Mouse (Mus musculus) liver, postnatal 0 days (tissue): ENCODE measurements around the gene Hibch. TPM values are rescaled to one million over a fixed set of nuclear protein-coding genes. Genes with fewer than 3 reads are reported as not detected.

Experiments
- ATAC-seq: fragments of 200-750 bp; cut with Nextera tagmentation; 2 replicates; pipeline ENCODE4 v1.8.0; 2017; ENCODE audit warnings: mild to moderate bottlenecking, moderate library complexity
- DNase-seq: peaks from one replicate; pipeline ENCODE4 v3.0.0-alpha.2; 2016
- H3K27ac ChIP-seq: fragments of 300-500 bp; sonication (generic); 2 replicates; pipeline ENCODE4 v1.5.1; 2014; ENCODE audit warnings: antibody characterized with exemption, moderate library complexity, mild to moderate bottlenecking, low read depth
- H3K27me3 ChIP-seq: fragments of 300-500 bp; sonication (generic); 2 replicates; pipeline ENCODE4 v1.6.1; 2014; ENCODE audit warnings: low read length, control low read depth, mixed read lengths; ENCODE audit not compliant: insufficient read depth
- H3K36me3 ChIP-seq: fragments of 300-500 bp; sonication (generic); replicated peaks from 2 replicates; pipeline ENCODE4 v1.6.1; 2014; ENCODE audit warnings: mild to moderate bottlenecking, control low read depth, low read length, moderate library complexity, mixed read lengths; ENCODE audit not compliant: insufficient read depth
- H3K4me1 ChIP-seq: fragments of 300-500 bp; sonication (generic); 2 replicates; pipeline ENCODE4 v1.6.1; 2014; ENCODE audit warnings: antibody characterized with exemption, mild to moderate bottlenecking, control low read depth; ENCODE audit not compliant: insufficient read depth
- H3K4me2 ChIP-seq: fragments of 300-500 bp; sonication (generic); 2 replicates; pipeline ENCODE4 v1.6.1; 2014; ENCODE audit warnings: low read depth, mild to moderate bottlenecking, low read length, moderate library complexity, mixed read lengths
- H3K4me3 ChIP-seq: fragments of 300-500 bp; sonication (generic); 2 replicates; pipeline ENCODE4 v1.5.1; 2014; ENCODE audit warnings: low read depth, low read length
- H3K9ac ChIP-seq: fragments of 300-500 bp; sonication (generic); replicated peaks from 2 replicates; pipeline ENCODE4 v1.6.1; 2014; ENCODE audit warnings: mild to moderate bottlenecking, moderate library complexity
- H3K9me3 ChIP-seq: fragments of 300-500 bp; sonication (generic); 2 replicates; pipeline ENCODE4 v1.6.1; 2016; ENCODE audit warnings: mild to moderate bottlenecking, control low read depth, low read length, mixed read lengths
- CTCF ChIP-seq: sonication (generic); IDR thresholded peaks from 2 replicates; pipeline ENCODE4 v1.5.1; 2016; ENCODE audit warnings: antibody characterized with exemption, low read depth
- EP300 ChIP-seq: IDR thresholded peaks from 2 replicates; pipeline ENCODE4 v1.6.1; 2016; ENCODE audit warnings: antibody characterized with exemption, low read depth, mild to moderate bottlenecking
- WGBS: fragments of 180-500 bp; shearing (Covaris S2); extraction: QIAGEN DNeasy Blood & Tissue Kit; methylation state at CpG from one replicate; pipeline ENCODE4 v1.1.7; 2014; ENCODE audit not compliant: insufficient replicate concordance; 5-methylcytosine and 5-hydroxymethylcytosine counted together
- polyA plus RNA-seq: library from polyadenylated mRNA; unstranded; fragments of >200 nt; fragmentation: Nextera tagmentation; extraction: Ambion mirVana; gene quantifications from 2 replicates; pipeline ENCODE4 v1.2.1, GENCODE M21; 2015

Gene Hibch
- polyA plus RNA-seq, 1 experiment from 2014 or later = 30.1 TPM

DNA sequence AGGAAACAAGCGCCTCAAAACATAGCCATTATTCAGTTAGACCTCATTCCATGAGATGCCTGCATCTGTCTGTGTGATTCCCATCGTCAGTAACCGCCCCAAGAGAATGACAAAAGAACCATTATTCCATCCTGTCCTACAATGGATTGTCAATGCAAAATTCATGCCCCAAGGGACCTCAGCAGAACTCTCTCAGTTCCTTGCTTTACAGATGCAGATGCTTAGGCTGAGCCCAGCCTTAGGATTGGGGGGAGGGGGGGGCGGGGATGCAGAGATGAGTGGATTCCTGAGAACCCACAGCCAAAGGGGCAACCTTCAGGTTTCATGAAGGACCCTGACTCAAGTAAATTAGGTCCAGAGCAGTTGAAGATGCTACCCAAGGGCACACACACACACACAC, 108.8 kb downstream of the Hibch start:
- TF ChIP-seq CTCF = no peak
- no peak for TF ChIP-seq EP300
- no peak overlapping the region for H3K4me3 ChIP-seq
- no peaks in the 10 kb centered on the region for H3K27me3 ChIP-seq
- H3K4me2 ChIP-seq = peak overlapping the region; percentile 88
- DNase-seq = no peak
- no peaks in the 10 kb centered on the region for H3K36me3 ChIP-seq
- no peak overlapping the region for H3K9ac ChIP-seq
- H3K27ac ChIP-seq = no peak overlapping the region
- no peaks in the 10 kb centered on the region for H3K9me3 ChIP-seq
- peaks cover 13% of the 10 kb centered on the region for H3K4me1 ChIP-seq
- 46% methylated on average over 4 of the region's 4 CpGs for WGBS
- no peak for ATAC-seq

DNA sequence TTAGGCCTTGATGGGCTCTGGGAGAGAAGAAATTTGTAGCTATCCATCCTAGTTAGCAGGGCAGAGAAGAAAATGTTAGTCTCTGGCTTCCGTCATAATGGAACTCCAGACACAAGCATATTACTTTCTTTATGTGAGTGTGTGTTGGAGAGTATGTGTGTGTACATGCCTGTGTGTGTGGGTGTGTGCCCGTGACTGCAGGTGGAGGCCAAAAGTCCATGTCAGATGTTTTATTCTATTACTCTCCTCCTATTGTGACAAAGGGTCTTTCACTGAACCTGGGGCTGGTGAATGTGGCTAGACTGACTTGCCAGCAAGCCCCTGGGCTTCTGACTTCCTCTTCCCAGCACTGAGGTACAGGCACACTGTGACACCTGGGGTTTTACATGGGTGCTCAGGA, 109.7 kb downstream of the Hibch start:
- WGBS = 56% methylated on average over 2 of the region's 2 CpGs
- H3K4me2 ChIP-seq = no peak overlapping the region
- H3K27ac ChIP-seq = no peak overlapping the region
- DNase-seq = no peak
- H3K36me3 ChIP-seq = no peaks in the 10 kb centered on the region
- H3K9ac ChIP-seq = no peak overlapping the region
- H3K4me1 ChIP-seq = peaks cover 13% of the 10 kb centered on the region
- ATAC-seq = no peak
- H3K9me3 ChIP-seq = no peaks in the 10 kb centered on the region
- H3K4me3 ChIP-seq = no peak overlapping the region
- TF ChIP-seq CTCF (no peak), EP300 (no peak)
- no peaks in the 10 kb centered on the region for H3K27me3 ChIP-seq

DNA sequence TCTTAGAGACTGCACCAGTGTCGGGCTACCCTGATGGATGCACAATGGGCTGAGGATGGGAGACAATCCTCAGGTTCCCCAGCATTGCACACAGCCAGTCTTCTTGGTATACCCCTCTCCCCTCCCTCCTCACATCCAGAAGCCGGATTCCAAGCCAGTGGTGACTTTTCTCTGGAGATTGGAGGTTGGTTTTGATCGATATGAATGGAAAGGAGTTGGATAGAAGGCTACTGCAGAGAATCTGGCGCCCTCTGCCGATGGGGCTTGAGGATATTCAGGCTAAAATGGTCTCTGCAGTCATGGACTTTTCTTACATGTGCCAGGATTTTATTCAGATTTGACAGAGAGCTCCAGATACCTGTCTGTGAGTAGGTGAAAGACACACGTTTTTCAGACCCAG, 110.4 kb downstream of the Hibch start:
- H3K9ac ChIP-seq = no peak overlapping the region
- H3K4me1 ChIP-seq = peaks cover 13% of the 10 kb centered on the region
- H3K9me3 ChIP-seq = no peaks in the 10 kb centered on the region
- H3K4me2 ChIP-seq = no peak overlapping the region
- H3K36me3 ChIP-seq = no peaks in the 10 kb centered on the region
- ATAC-seq = no peak
- no peaks in the 10 kb centered on the region for H3K27me3 ChIP-seq
- no peak overlapping the region for H3K4me3 ChIP-seq
- peak; percentile 69 for DNase-seq
- WGBS = 24% methylated on average over 6 of the region's 6 CpGs
- no peak overlapping the region for H3K27ac ChIP-seq
- peak; percentile 75 for TF ChIP-seq CTCF
- no peak for TF ChIP-seq EP300

DNA sequence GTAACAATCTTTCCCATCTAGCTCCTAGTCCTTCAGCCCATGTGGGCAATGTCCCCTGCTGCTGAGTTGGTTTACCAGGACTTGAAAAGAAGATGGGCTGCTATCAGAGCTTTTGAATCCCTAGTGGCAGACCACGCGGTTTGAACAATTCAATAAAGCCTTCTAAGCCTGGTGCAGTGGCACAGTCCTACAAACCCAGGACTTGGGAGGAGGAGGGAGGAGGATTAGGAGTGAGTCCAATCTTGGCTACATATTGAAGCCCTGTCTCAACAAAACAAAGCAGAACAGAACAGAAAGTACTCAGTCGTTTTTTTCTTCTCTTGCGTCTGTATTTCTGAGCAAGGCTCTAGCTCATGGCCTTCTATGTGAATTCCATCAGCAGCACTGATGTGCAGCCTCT, 112.0 kb downstream of the Hibch start:
- H3K4me3 ChIP-seq = no peak overlapping the region
- H3K9ac ChIP-seq = no peak overlapping the region
- no peak for TF ChIP-seq EP300
- TF ChIP-seq CTCF = no peak
- DNase-seq (no peak), ATAC-seq (no peak)
- no peaks in the 10 kb centered on the region for H3K9me3 ChIP-seq
- no peak overlapping the region for H3K4me2 ChIP-seq
- H3K27ac ChIP-seq = no peak overlapping the region
- no peaks in the 10 kb centered on the region for H3K36me3 ChIP-seq
- peaks cover 13% of the 10 kb centered on the region for H3K4me1 ChIP-seq
- 65% methylated on average over 4 of the region's 4 CpGs for WGBS
- H3K27me3 ChIP-seq = no peaks in the 10 kb centered on the region

DNA sequence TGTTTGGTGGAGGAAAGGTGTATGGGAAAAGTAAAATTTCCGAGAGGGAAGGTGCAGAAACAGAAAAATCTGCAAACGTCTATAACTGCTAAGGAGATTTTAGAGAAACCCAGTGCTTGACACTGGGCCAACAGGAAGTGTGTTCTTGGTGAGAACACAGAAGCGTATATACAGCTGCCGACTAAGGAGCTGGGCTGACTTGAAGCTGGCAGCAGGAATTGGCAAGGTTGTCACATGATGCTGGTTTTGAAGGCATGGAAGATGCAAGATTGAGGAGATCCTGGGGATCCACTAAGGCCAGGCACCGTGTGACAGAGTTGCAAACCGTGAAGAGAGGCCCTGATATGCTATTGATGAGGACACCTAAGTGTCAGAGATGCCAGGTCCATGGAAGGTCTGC, 115.5 kb downstream of the Hibch start:
- H3K9ac ChIP-seq = no peak overlapping the region
- no peaks in the 10 kb centered on the region for H3K9me3 ChIP-seq
- 45% methylated on average over 6 of the region's 6 CpGs for WGBS
- no peak overlapping the region for H3K4me2 ChIP-seq
- no peaks in the 10 kb centered on the region for H3K36me3 ChIP-seq
- DNase-seq (no peak), ATAC-seq (no peak)
- no peaks in the 10 kb centered on the region; the same call in 1 of the 2 replicates for H3K4me1 ChIP-seq
- H3K4me3 ChIP-seq = no peak overlapping the region
- TF ChIP-seq CTCF = no peak
- no peaks in the 10 kb centered on the region for H3K27me3 ChIP-seq
- no peak overlapping the region for H3K27ac ChIP-seq

DNA sequence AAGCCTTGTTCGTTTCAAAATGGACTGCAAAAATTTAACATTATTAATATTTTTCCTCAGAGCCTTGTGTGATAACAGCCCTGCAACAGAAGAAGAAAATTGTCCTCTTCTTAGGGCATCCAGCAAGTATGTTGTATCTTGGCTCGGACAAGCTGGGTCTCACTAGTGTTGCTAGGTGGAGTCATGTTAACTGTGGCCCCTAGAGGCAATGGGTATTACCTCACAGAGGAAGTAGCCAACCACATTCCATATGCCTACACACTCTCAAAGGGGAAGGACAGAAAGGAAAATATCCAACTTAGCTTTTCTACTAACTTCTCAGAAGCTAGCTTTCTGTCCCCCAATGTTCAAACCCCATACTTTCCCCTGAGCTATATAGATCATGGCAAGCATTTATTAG, 118.4 kb downstream of the Hibch start:
- Histone ChIP-seq H3K27me3 (no peaks in the 10 kb centered on the region), H3K9me3 (no peaks in the 10 kb centered on the region), H3K4me3 (no peak overlapping the region), H3K4me1 (no peaks in the 10 kb centered on the region; the same call in 1 of the 2 replicates), H3K4me2 (no peak overlapping the region), H3K9ac (no peak overlapping the region), H3K36me3 (no peaks in the 10 kb centered on the region), H3K27ac (no peak overlapping the region)
- no peak for TF ChIP-seq EP300
- no peak for TF ChIP-seq CTCF
- DNase-seq (no peak), ATAC-seq (no peak)
- WGBS = 67% methylated on average over 2 of the region's 2 CpGs

DNA sequence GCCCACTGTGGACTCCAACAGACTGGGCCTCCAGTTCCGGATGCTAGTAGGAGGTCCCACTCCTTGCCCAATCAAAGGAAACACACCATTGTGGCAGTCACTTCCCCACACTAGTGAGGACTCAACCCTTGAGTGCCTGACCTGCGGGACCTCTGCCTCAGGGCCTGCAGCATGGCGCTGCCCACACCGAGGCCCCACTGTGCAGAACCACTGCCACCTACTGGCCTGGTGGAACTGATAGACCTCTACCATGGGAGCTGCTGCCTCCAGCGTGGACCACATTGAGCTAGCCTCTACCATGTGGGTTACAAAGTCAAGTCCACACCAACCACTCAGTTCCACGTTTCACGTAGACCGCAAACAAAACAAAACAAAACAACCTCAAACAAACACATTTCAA, 119.9 kb downstream of the Hibch start:
- no peak overlapping the region for H3K9ac ChIP-seq
- no peak for TF ChIP-seq EP300
- peak; percentile 61 for TF ChIP-seq CTCF
- ATAC-seq (peak; percentile 12; the same call in 1 of the 2 replicates), DNase-seq (peak; percentile 50)
- WGBS = 67% methylated on average over 8 of the region's 8 CpGs
- no peak overlapping the region for H3K4me3 ChIP-seq
- no peak overlapping the region for H3K4me2 ChIP-seq
- no peaks in the 10 kb centered on the region for H3K9me3 ChIP-seq
- H3K4me1 ChIP-seq = no peaks in the 10 kb centered on the region; the same call in 1 of the 2 replicates
- no peaks in the 10 kb centered on the region for H3K27me3 ChIP-seq
- H3K36me3 ChIP-seq = no peaks in the 10 kb centered on the region
- no peak overlapping the region for H3K27ac ChIP-seq

Other genes with a start within 250 kb of the Hibch start
- gene Nemp2, start 214.2 kb upstream of the Hibch start, polyA plus RNA-seq = 1.1 and 1.2 TPM in 2 replicates
- 0.94 and 1.1 TPM in 2 replicates for gene Mfsd6, start 117.5 kb upstream of the Hibch start, polyA plus RNA-seq
- gene Inpp1, start 27.2 kb upstream of the Hibch start, polyA plus RNA-seq = 16.5 and 18.0 TPM in 2 replicates
- gene 1700019D03Rik, start 175.2 kb downstream of the Hibch start, polyA plus RNA-seq = 1.4 TPM in 2 replicates
- 0.04 and 0.19 TPM in 2 replicates for gene Mstn, start 216.7 kb downstream of the Hibch start, polyA plus RNA-seq